Mouse (Mus musculus) ES-E14 (cell line): ENCODE measurements at regions not wholly inside any gene's neighbourhood (a gene's known extent, or its start where the extent isn't known, plus 50 kb on each side); places are given as distances from the start of the nearest gene placed in this dataset.

Experiments used
- CHD2 ChIP-seq: IDR thresholded peaks from 2 replicates; pipeline ENCODE4 v1.6.1; 2014; ENCODE audit warnings: mild to moderate bottlenecking, low read depth, low read length, inconsistent platforms
- HCFC1 ChIP-seq: IDR thresholded peaks from 2 replicates; pipeline ENCODE4 v1.6.1; 2012; ENCODE audit warnings: low read length, inconsistent platforms, borderline replicate concordance; ENCODE audit not compliant: insufficient read depth
- MAFK ChIP-seq: IDR thresholded peaks from 2 replicates; pipeline ENCODE4 v1.6.1; 2014; ENCODE audit warnings: mild to moderate bottlenecking, low read depth, low read length, inconsistent platforms; ENCODE audit not compliant: insufficient read depth
- ZC3H11A ChIP-seq: IDR thresholded peaks from 2 replicates; pipeline ENCODE4 v1.6.1; 2012; ENCODE audit warnings: low read depth, mild to moderate bottlenecking, inconsistent platforms, low read length, borderline replicate concordance
- ZNF384 ChIP-seq: IDR thresholded peaks from 2 replicates; pipeline ENCODE4 v1.6.1; 2012; ENCODE audit warnings: low read depth, low read length, inconsistent platforms

GRCm38 (mm10) chr3:140554736-140555135 is 657.4 kb downstream of the Pdha2 start:
- TF ChIP-seq ZNF384, result no peak
- TF ChIP-seq MAFK, result no peak
- TF ChIP-seq CHD2, result no peak
- no peak for TF ChIP-seq ZC3H11A
- no peak for TF ChIP-seq HCFC1
